Mouse (Mus musculus): Measurements from ENCODE around the gene Sft2d1.

The Sft2d1 gene

GRCm38 (mm10) chr17:8310838-8311614 lies at the start of gene Sft2d1:
Sft2d1 (plus strand) TSS chr17:8311102.
- peak; percentile 99 for DNase-seq (ENCODE audit: extremely low read depth, insufficient read length, low spot score)

- DNase-seq (ENCODE audit: extremely low read depth, insufficient read length, low spot score), result peak; percentile 29
Observed at GRCm38 (mm10) chr17:8264638-8265037, 46.3 kb upstream of the Sft2d1 start.

- DNase-seq (ENCODE audit: extremely low read depth, insufficient read length, low spot score), result no peak
Observed at GRCm38 (mm10) chr17:8272054-8272749, 38.7 kb upstream of the Sft2d1 start.

GRCm38 (mm10) chr17:8272951-8273350 lies 38.0 kb upstream of the Sft2d1 start:
- DNase-seq (ENCODE audit: extremely low read depth, insufficient read length, low spot score), result no peak

GRCm38 (mm10) chr17:8276071-8276470 lies 34.8 kb upstream of the Sft2d1 start:
- no peak for DNase-seq (ENCODE audit: extremely low read depth, insufficient read length, low spot score)

GRCm38 (mm10) chr17:8276680-8277079 lies 34.2 kb upstream of the Sft2d1 start:
- no peak for DNase-seq (ENCODE audit: extremely low read depth, insufficient read length, low spot score)

- no peak for DNase-seq (ENCODE audit: extremely low read depth, insufficient read length, low spot score)
Observed at GRCm38 (mm10) chr17:8277266-8277665, 33.6 kb upstream of the Sft2d1 start.

GRCm38 (mm10) chr17:8278356-8278755 lies 32.5 kb upstream of the Sft2d1 start:
- DNase-seq (ENCODE audit: extremely low read depth, insufficient read length, low spot score), result no peak

GRCm38 (mm10) chr17:8282821-8283525 lies 27.9 kb upstream of the Sft2d1 start, which contains the start of gene Mpc1:
Mpc1 (plus strand) TSS chr17:8282904.
- peak; percentile 82 for DNase-seq (ENCODE audit: extremely low read depth, insufficient read length, low spot score)

GRCm38 (mm10) chr17:8283526-8284253 lies 27.2 kb upstream of the Sft2d1 start:
- peak; percentile 98 for DNase-seq (ENCODE audit: extremely low read depth, insufficient read length, low spot score)

GRCm38 (mm10) chr17:8284254-8284661 lies 26.6 kb upstream of the Sft2d1 start:
- no peak for DNase-seq (ENCODE audit: extremely low read depth, insufficient read length, low spot score)

- peak; percentile 29 for DNase-seq (ENCODE audit: extremely low read depth, insufficient read length, low spot score)
Observed at GRCm38 (mm10) chr17:8285056-8285455, 25.8 kb upstream of the Sft2d1 start.

GRCm38 (mm10) chr17:8286987-8287386 lies 23.9 kb upstream of the Sft2d1 start:
- no peak for DNase-seq (ENCODE audit: extremely low read depth, insufficient read length, low spot score)

- no peak for DNase-seq (ENCODE audit: extremely low read depth, insufficient read length, low spot score)
Observed at GRCm38 (mm10) chr17:8289993-8290679, 20.8 kb upstream of the Sft2d1 start.

- peak; percentile 7 for DNase-seq (ENCODE audit: extremely low read depth, insufficient read length, low spot score)
Observed at GRCm38 (mm10) chr17:8290736-8291135, 20.2 kb upstream of the Sft2d1 start.

- no peak for DNase-seq (ENCODE audit: extremely low read depth, insufficient read length, low spot score)
Observed at GRCm38 (mm10) chr17:8295825-8296224, 15.1 kb upstream of the Sft2d1 start.

- DNase-seq (ENCODE audit: extremely low read depth, insufficient read length, low spot score), result no peak
Observed at GRCm38 (mm10) chr17:8296313-8296844, 14.5 kb upstream of the Sft2d1 start.

- no peak for DNase-seq (ENCODE audit: extremely low read depth, insufficient read length, low spot score)
Observed at GRCm38 (mm10) chr17:8297746-8298145, 13.2 kb upstream of the Sft2d1 start.

- DNase-seq (ENCODE audit: extremely low read depth, insufficient read length, low spot score), result no peak
Observed at GRCm38 (mm10) chr17:8298281-8298680, 12.6 kb upstream of the Sft2d1 start.

GRCm38 (mm10) chr17:8299524-8299923 lies 11.4 kb upstream of the Sft2d1 start:
- no peak for DNase-seq (ENCODE audit: extremely low read depth, insufficient read length, low spot score)
